Mouse (Mus musculus) ES-Bruce4 (cell line): ENCODE results near the gene Hap1.

Experiments
- CTCF ChIP-seq: IDR thresholded peaks from one replicate; pipeline ENCODE4 v1.8.1; 2011; ENCODE audit warnings: low read depth, low read length
- POLR2A ChIP-seq: IDR thresholded peaks from one replicate; pipeline ENCODE4 v1.8.1; 2011; ENCODE audit warnings: low read length; ENCODE audit not compliant: insufficient read depth

- TF ChIP-seq CTCF (no peak), POLR2A (no peak)
Observed at GRCm38 (mm10) chr11:100307900-100308299, 48.0 kb downstream of the Hap1 start.
